Mouse (Mus musculus): Measurements from ENCODE around the gene Dscaml1.

Gene Dscaml1

DNA sequence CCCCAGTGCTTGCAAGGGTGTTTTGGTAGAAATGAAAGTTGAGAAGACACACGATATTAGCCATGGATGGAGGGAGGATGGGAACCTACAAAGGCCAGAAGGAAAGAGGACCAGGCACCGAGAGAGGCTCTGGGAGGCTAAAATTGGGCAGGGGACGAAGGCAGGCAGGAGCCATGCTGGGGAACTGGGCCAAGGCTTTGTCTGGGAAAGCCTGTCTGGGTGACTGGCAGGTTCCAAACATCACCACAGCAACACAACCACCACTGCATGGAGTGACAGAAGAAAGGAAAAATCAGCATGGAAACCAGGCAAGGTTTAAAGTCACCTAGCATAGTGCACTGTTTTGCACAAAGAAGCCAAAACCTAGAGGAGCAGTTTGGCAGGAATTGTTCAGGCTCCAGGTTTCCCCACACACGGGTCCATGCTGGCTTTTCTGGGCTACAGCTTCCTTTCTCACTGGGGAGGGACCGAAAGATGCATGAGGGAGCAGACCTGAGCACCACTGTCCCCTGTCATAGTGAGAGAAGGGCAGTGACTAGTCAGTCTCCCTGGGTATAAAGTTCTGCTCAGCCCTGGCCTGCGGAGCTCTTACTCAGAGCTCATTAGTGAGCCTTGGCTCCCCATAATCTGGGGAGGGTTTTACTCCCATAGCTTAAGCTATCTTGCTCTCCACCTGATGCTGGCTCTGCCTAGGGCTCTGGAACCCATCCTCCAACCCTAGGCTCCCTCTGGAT, 211.9 kb downstream of the Dscaml1 start:
- no peak for DNase-seq

DNA sequence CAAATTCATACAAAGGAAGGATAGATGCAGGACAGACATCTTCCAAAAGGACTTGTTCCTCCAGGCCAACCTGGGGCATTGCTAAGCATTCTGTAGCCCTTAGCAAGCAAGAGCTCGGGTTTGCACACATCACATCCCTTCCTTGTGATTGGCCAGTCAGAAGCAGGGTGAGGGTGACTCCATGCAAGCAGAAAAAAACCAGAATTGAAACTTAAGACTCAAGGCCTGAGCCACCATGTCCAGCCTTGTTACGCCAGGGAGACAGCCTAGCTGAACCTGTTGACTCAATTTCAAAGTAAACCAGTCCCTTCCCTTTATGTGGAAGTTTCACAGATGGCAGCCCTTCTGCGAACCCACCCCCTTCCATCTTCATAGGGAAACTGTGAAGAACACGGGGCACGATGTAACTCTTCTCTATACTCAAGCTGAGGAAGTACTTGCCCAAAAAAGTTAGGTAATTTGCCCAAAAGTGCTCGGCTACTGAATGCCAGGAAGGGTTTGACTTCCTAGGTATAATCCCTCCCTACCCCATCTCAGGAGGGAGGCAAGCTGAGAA, 218.5 kb downstream of the Dscaml1 start:
- DNase-seq, result no peak

- DNase-seq, result no peak
Observed at GRCm38 (mm10) chr9:45645526-45645925, 219.1 kb downstream of the Dscaml1 start.

- DNase-seq, result no peak
Observed at GRCm38 (mm10) chr9:45651078-45651809, 224.8 kb downstream of the Dscaml1 start.

- DNase-seq, result no peak
Observed at GRCm38 (mm10) chr9:45651810-45652177, 225.4 kb downstream of the Dscaml1 start.

DNA sequence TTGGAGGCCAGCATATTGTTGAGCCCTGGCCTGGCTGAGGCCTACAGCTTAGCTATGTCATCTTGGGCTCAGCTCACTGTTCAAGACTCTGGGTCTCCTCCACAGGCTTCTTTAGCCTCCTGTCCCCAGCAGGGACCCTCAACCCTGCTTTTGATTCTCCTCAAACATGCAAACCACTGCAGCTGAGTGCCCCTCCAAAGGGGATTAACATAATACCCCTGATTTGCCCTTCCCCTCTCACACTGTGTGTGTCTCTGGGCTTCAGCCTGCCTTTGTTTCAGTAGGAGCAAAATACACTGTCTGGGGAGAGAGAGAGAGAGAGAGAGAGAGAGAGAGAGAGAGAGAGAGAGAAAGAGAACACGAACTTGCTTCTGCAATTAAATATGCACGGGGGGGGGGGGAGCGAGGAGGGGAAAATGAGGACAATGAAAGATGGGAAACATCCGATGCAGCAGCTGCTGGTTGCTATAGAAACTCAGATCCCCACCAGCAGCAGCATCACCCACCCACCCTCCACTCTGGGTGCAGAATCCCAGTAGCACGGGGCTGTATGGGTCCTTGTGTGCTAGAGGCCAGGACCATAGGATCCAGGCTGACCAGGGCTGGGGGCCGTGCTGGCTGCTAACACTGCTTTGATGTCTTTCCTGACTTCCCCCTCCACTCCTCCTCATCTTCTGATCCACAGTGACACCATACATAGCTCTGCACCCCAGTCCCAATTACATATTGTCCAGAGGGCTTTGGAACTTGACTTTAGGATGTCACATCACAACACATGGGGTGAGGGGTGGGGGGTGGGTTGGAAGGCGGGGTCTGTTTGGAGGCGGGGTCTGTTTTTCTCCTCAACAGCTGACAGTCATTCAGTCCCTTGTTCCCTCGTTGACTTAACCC, 231.0 kb downstream of the Dscaml1 start:
- no peak for DNase-seq

- no peak for DNase-seq
Observed at GRCm38 (mm10) chr9:45660191-45660590, 233.8 kb downstream of the Dscaml1 start.

GRCm38 (mm10) chr9:45662471-45662870, 236.0 kb downstream of the Dscaml1 start:
- DNase-seq, result no peak

- peak in 1 of 2 experiments; percentile 20 for DNase-seq
Observed at GRCm38 (mm10) chr9:45663386-45664315, 237.2 kb downstream of the Dscaml1 start.

- DNase-seq, result peak; percentile 22 to 33
Observed at GRCm38 (mm10) chr9:45664326-45664725, 237.9 kb downstream of the Dscaml1 start.

DNA sequence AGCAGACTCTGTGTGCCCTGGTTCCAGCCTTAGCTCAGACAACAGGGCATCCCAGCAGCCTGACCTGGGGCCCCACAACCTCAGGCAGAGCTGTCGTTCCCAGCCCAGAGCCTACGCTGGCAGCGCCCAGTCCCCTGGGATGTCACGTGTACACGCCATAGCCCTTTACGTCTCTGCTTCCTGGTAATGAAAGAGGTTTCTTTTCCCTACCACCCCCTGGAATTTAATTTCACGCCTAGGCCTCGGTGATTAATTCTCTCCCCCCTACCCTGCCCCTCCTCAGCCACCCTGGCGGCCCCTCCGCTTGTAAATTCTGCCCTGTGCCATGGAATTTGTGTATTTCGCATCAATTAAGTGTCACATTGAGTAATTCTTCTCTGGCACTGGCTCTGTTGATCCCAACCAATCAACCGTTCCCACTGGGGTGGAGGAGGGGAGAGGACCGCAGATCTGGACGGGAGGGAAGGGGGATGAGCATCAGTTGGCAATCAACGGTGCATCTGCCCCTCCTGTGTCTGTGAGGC, 238.5 kb downstream of the Dscaml1 start:
- no peak for DNase-seq

GRCm38 (mm10) chr9:45675931-45676330, 249.5 kb downstream of the Dscaml1 start:
- no peak for DNase-seq

GRCm38 (mm10) chr9:45676578-45676977, 250.2 kb downstream of the Dscaml1 start:
- DNase-seq, result no peak

DNA sequence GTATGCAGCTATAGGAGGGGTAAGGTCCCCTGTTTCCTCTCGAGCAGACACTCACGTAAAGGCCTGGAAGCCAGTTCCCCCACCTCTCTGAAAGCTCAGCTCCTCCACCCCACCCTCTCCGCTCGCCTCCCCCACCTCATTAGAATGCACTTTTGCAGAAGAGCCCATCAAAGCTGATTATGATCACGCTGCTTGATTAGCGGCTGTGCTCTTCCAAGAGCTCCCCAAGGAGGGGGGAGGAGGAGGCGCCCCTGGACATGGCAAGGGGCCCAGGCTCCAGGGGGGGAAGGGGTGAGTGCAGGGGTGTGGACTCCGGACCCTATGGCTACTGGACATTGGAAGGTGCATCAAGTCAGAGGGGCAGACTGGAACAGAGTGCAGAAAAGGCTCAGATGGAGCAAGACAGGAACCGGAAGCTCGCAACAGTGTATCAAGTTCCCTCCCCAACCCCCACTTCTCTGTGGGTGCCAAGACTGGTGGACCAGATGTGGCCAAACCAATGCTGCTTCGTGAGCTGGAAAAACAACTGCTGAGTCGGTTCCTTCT, 250.9 kb downstream of the Dscaml1 start:
- no peak for DNase-seq

DNA sequence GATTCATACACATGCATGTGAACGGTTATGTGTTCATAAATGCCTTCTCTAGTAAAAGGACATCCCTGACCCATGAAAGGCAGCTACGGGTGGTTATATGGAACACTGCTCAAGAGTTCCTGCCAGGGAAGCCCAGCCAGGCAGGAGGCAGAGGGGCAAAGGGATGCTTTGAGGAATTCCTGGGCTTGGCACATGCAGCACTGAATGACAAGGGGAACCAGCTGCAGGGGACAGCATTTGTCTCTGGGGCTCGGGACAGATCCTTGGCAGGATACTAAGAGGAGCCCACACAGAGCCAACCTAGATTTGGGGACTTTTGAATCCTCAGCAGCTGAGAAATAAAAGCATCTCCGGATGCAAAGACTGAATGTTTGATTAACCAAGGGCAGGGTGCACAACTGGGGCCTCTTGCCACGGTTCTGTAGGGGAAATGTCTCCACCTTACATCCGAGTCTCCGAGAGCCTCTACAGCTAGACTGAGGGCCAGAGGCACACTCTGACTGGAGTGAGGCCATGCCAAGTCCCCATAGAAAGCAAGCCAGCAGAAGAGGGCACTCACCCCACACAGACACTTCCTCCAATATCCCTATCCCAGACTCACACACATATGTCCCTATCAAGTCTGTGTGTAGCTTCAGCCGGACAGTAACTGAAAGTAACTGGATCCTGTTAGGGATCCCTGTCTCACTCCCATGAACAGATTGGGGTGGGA, 251.7 kb downstream of the Dscaml1 start:
- DNase-seq, result no peak

DNA sequence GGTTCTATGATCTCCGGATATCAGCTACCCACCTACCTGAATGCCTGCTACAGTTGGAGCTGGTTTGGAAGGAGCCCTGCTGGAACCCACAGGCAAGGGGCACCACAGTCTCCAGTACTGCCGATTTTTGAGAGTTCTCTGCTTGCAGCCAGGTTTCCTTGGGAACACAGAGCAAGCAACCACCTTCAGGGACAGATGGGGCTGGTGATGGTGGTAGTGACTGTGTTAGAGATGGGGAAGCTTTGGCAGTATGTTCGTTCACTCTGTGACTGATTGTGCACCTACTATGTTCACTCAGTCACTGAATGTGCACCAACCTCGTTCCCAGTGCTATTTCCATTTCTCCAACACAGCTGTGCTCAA, 252.2 kb downstream of the Dscaml1 start:
- no peak for DNase-seq

GRCm38 (mm10) chr9:45682461-45682998, 256.1 kb downstream of the Dscaml1 start:
- DNase-seq, result no peak

GRCm38 (mm10) chr9:45693424-45694237, 267.2 kb downstream of the Dscaml1 start:
- DNase-seq, result peak in 1 of 2 experiments; percentile 26

DNA sequence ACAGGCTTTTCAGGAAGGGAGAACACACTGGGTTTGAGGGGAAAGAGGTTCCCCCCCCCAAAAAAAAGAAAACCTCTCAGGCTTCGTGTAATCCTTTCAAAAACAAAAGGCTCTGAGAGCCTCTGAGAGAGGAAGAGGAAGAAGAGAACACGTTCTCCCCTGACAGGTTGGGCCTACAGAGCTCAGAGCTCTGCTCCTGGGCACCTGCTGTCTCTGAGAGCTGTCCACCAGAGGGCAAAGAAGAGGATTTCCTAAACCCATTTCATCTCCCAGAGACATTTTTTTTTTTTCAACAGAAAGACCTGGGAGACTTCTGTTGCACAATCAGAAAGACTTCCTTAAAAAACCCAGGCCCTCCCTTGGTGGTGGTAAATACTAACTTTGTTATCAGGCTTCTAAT, 267.8 kb downstream of the Dscaml1 start:
- no peak for DNase-seq
